Mouse (Mus musculus): Measurements from ENCODE around the gene Gadl1. TPM values are rescaled to one million over a fixed set of nuclear protein-coding genes. Genes with fewer than 3 reads are reported as not detected.
A peak's percentile ranks its signal among the peaks of the same experiment; 100 is the strongest.
"Not testable (repeated sequence)": the region's sequence is repeated elsewhere in the genome, so short reads cannot be mapped to it uniquely, and the experiment has no call there.

Gene Gadl1
- polyA plus RNA-seq, 1 experiment from 2014 or later = 0.49 TPM

GRCm38 (mm10) chr9:116039981-116040380 is 130.7 kb downstream of the Gadl1 start:
- H3K4me1 ChIP-seq (ENCODE audit: insufficient read depth, low read length) = no peaks in the 10 kb centered on the region

GRCm38 (mm10) chr9:116040852-116041251 is 131.6 kb downstream of the Gadl1 start:
- H3K9me3 ChIP-seq (ENCODE audit: low read length); H3K4me1 ChIP-seq (ENCODE audit: insufficient read depth, low read length); H3K4me2 ChIP-seq (replicated peaks; ENCODE audit: low read depth, low read length); H3K27ac ChIP-seq (ENCODE audit: low read length); ATAC-seq (ENCODE audit: low FRiP score, low TSS enrichment); H3K4me3 ChIP-seq (ENCODE audit: low read length); H3K36me3 ChIP-seq (ENCODE audit: insufficient read depth, low read length); H3K27me3 ChIP-seq (ENCODE audit: insufficient read depth, low read length); H3K9ac ChIP-seq (replicated peaks; ENCODE audit: low read length): not testable (repeated sequence)
- 91% methylated on average over 14 of the region's 14 CpGs for WGBS

More at GRCm38 (mm10) chr9:116039981-116040380, 130.7 kb downstream of the Gadl1 start:
- ATAC-seq (ENCODE audit: low FRiP score, low TSS enrichment) = no peak
- Histone ChIP-seq H3K4me2 (replicated peaks; ENCODE audit: low read depth, low read length) (no peak overlapping the region), H3K36me3 (ENCODE audit: insufficient read depth, low read length) (no peaks in the 10 kb centered on the region), H3K27me3 (ENCODE audit: insufficient read depth, low read length) (no peaks in the 10 kb centered on the region), H3K27ac (ENCODE audit: low read length) (no peak overlapping the region), H3K4me3 (ENCODE audit: low read length) (no peak overlapping the region), H3K9ac (replicated peaks; ENCODE audit: low read length) (no peak overlapping the region), H3K9me3 (ENCODE audit: low read length) (no peaks in the 10 kb centered on the region)
- WGBS = 83% methylated on average over 4 of the region's 4 CpGs

- Histone ChIP-seq H3K9me3 (ENCODE audit: low read length) (no peaks in the 10 kb centered on the region), H3K4me3 (ENCODE audit: low read length) (no peak overlapping the region), H3K27ac (ENCODE audit: low read length) (no peak overlapping the region), H3K9ac (replicated peaks; ENCODE audit: low read length) (no peak overlapping the region), H3K27me3 (ENCODE audit: insufficient read depth, low read length) (no peaks in the 10 kb centered on the region), H3K4me1 (ENCODE audit: insufficient read depth, low read length) (no peaks in the 10 kb centered on the region), H3K4me2 (replicated peaks; ENCODE audit: low read depth, low read length) (no peak overlapping the region), H3K36me3 (ENCODE audit: insufficient read depth, low read length) (no peaks in the 10 kb centered on the region)
- no peak; the same call in 1 of the 2 replicates for ATAC-seq (ENCODE audit: low FRiP score, low TSS enrichment)
- WGBS = 68% methylated on average over 4 of the region's 4 CpGs
These were observed 132.1 kb downstream of the Gadl1 start for GRCm38 (mm10) chr9:116041369-116041768.

GRCm38 (mm10) chr9:116041787-116042186 is 132.5 kb downstream of the Gadl1 start:
- Histone ChIP-seq H3K9me3 (ENCODE audit: low read length) (no peaks in the 10 kb centered on the region), H3K36me3 (ENCODE audit: insufficient read depth, low read length) (no peaks in the 10 kb centered on the region), H3K9ac (replicated peaks; ENCODE audit: low read length) (no peak overlapping the region), H3K27ac (ENCODE audit: low read length) (no peak overlapping the region), H3K4me1 (ENCODE audit: insufficient read depth, low read length) (no peaks in the 10 kb centered on the region), H3K4me3 (ENCODE audit: low read length) (no peak overlapping the region), H3K4me2 (replicated peaks; ENCODE audit: low read depth, low read length) (no peak overlapping the region), H3K27me3 (ENCODE audit: insufficient read depth, low read length) (no peaks in the 10 kb centered on the region)
- 5% methylated on average over 3 of the region's 3 CpGs for WGBS
- ATAC-seq (ENCODE audit: low FRiP score, low TSS enrichment) = no peak

GRCm38 (mm10) chr9:116049985-116050384 is 140.7 kb downstream of the Gadl1 start:
- no peak overlapping the region for H3K4me3 ChIP-seq (ENCODE audit: low read length)
- no peak for ATAC-seq (ENCODE audit: low FRiP score, low TSS enrichment)
- H3K27ac ChIP-seq (ENCODE audit: low read length) = no peak overlapping the region
- H3K9me3 ChIP-seq (ENCODE audit: low read length) = no peaks in the 10 kb centered on the region
- no peak overlapping the region for H3K4me2 ChIP-seq (replicated peaks; ENCODE audit: low read depth, low read length)
- H3K36me3 ChIP-seq (ENCODE audit: insufficient read depth, low read length) = no peaks in the 10 kb centered on the region
- H3K4me1 ChIP-seq (ENCODE audit: insufficient read depth, low read length) = no peaks in the 10 kb centered on the region
- no peaks in the 10 kb centered on the region for H3K27me3 ChIP-seq (ENCODE audit: insufficient read depth, low read length)
- WGBS = 92% methylated on average over 1 of the region's 1 CpGs
- H3K9ac ChIP-seq (replicated peaks; ENCODE audit: low read length) = no peak overlapping the region

- no peak overlapping the region for H3K27ac ChIP-seq (ENCODE audit: low read length)
- H3K9me3 ChIP-seq (ENCODE audit: low read length) = 0 out of 2 replicates have a peak, but pooled peaks cover 4% of the 10 kb centered on the region
- no peaks in the 10 kb centered on the region for H3K27me3 ChIP-seq (ENCODE audit: insufficient read depth, low read length)
- H3K9ac ChIP-seq (replicated peaks; ENCODE audit: low read length) = no peak overlapping the region
- peak overlapping the region; percentile 24; the same call in 1 of the 2 replicates for H3K4me2 ChIP-seq (replicated peaks; ENCODE audit: low read depth, low read length)
- H3K36me3 ChIP-seq (ENCODE audit: insufficient read depth, low read length) = no peaks in the 10 kb centered on the region
- no peak overlapping the region for H3K4me3 ChIP-seq (ENCODE audit: low read length)
- H3K4me1 ChIP-seq (ENCODE audit: insufficient read depth, low read length) = no peaks in the 10 kb centered on the region
- ATAC-seq (ENCODE audit: low FRiP score, low TSS enrichment) = no peak
- WGBS = 49% methylated on average over 8 of the region's 8 CpGs
These were observed 144.7 kb downstream of the Gadl1 start for GRCm38 (mm10) chr9:116053976-116054375.

GRCm38 (mm10) chr9:116058475-116058874 is 149.2 kb downstream of the Gadl1 start:
- no peak overlapping the region for H3K27ac ChIP-seq (ENCODE audit: low read length)
- no peak overlapping the region for H3K4me3 ChIP-seq (ENCODE audit: low read length)
- H3K4me1 ChIP-seq (ENCODE audit: insufficient read depth, low read length) = no peaks in the 10 kb centered on the region
- ATAC-seq (ENCODE audit: low FRiP score, low TSS enrichment) = no peak
- WGBS = 91% methylated on average over 4 of the region's 4 CpGs
- no peaks in the 10 kb centered on the region for H3K27me3 ChIP-seq (ENCODE audit: insufficient read depth, low read length)
- H3K9me3 ChIP-seq (ENCODE audit: low read length) = 0 out of 2 replicates have a peak, but pooled peaks cover 4% of the 10 kb centered on the region
- no peak overlapping the region for H3K4me2 ChIP-seq (replicated peaks; ENCODE audit: low read depth, low read length)
- H3K9ac ChIP-seq (replicated peaks; ENCODE audit: low read length) = no peak overlapping the region
- H3K36me3 ChIP-seq (ENCODE audit: insufficient read depth, low read length) = no peaks in the 10 kb centered on the region

- H3K4me1 ChIP-seq (ENCODE audit: insufficient read depth, low read length) = no peaks in the 10 kb centered on the region
- H3K4me3 ChIP-seq (ENCODE audit: low read length) = no peak overlapping the region
- H3K27ac ChIP-seq (ENCODE audit: low read length) = no peak overlapping the region
- WGBS = 57% methylated on average over 4 of the region's 4 CpGs
- H3K27me3 ChIP-seq (ENCODE audit: insufficient read depth, low read length) = no peaks in the 10 kb centered on the region
- no peak overlapping the region for H3K9ac ChIP-seq (replicated peaks; ENCODE audit: low read length)
- no peak overlapping the region for H3K4me2 ChIP-seq (replicated peaks; ENCODE audit: low read depth, low read length)
- ATAC-seq (ENCODE audit: low FRiP score, low TSS enrichment) = no peak
- 0 out of 2 replicates have a peak, but pooled peaks cover 4% of the 10 kb centered on the region for H3K9me3 ChIP-seq (ENCODE audit: low read length)
- H3K36me3 ChIP-seq (ENCODE audit: insufficient read depth, low read length) = no peaks in the 10 kb centered on the region
These were observed 149.9 kb downstream of the Gadl1 start for GRCm38 (mm10) chr9:116059156-116059555.

GRCm38 (mm10) chr9:116060691-116061090 is 151.4 kb downstream of the Gadl1 start:
- H3K4me3 ChIP-seq (ENCODE audit: low read length) = no peak overlapping the region
- WGBS = 16% methylated on average over 4 of the region's 4 CpGs
- H3K9ac ChIP-seq (replicated peaks; ENCODE audit: low read length) = no peak overlapping the region
- no peak for ATAC-seq (ENCODE audit: low FRiP score, low TSS enrichment)
- no peak overlapping the region for H3K4me2 ChIP-seq (replicated peaks; ENCODE audit: low read depth, low read length)
- H3K9me3 ChIP-seq (ENCODE audit: low read length) = 0 out of 2 replicates have a peak, but pooled peaks cover 4% of the 10 kb centered on the region
- no peak overlapping the region for H3K27ac ChIP-seq (ENCODE audit: low read length)
- no peaks in the 10 kb centered on the region for H3K4me1 ChIP-seq (ENCODE audit: insufficient read depth, low read length)
- no peaks in the 10 kb centered on the region for H3K27me3 ChIP-seq (ENCODE audit: insufficient read depth, low read length)
- H3K36me3 ChIP-seq (ENCODE audit: insufficient read depth, low read length) = no peaks in the 10 kb centered on the region

- H3K4me3 ChIP-seq (ENCODE audit: low read length) = no peak overlapping the region
- no peaks in the 10 kb centered on the region for H3K9me3 ChIP-seq (ENCODE audit: low read length)
- 83% methylated on average over 17 of the region's 17 CpGs for WGBS
- no peak overlapping the region for H3K4me2 ChIP-seq (replicated peaks; ENCODE audit: low read depth, low read length)
- no peak overlapping the region for H3K9ac ChIP-seq (replicated peaks; ENCODE audit: low read length)
- ATAC-seq (ENCODE audit: low FRiP score, low TSS enrichment) = no peak
- no peak overlapping the region for H3K27ac ChIP-seq (ENCODE audit: low read length)
- no peaks in the 10 kb centered on the region for H3K36me3 ChIP-seq (ENCODE audit: insufficient read depth, low read length)
- H3K4me1 ChIP-seq (ENCODE audit: insufficient read depth, low read length) = no peaks in the 10 kb centered on the region
- no peaks in the 10 kb centered on the region for H3K27me3 ChIP-seq (ENCODE audit: insufficient read depth, low read length)
These were observed 155.5 kb downstream of the Gadl1 start for GRCm38 (mm10) chr9:116064774-116065173.

Measured in kidney, embryonic 16.5 days (tissue).